Mouse (Mus musculus) limb, embryonic 14.5 days (tissue): ENCODE measurements around the gene BC067074. TPM values are rescaled to one million over a fixed set of nuclear protein-coding genes. Genes with fewer than 3 reads are reported as not detected.

ENCODE experiments used
- ATAC-seq: fragments of 200-750 bp; cut with Nextera tagmentation; 2 replicates; pipeline ENCODE4 v1.8.0; 2017; ENCODE audit warnings: low read depth, moderate number of reproducible peaks, moderate TSS enrichment; ENCODE audit not compliant: low FRiP score
- DNase-seq: peaks from one replicate; pipeline ENCODE4 v3.0.0-alpha.2; 2015; ENCODE audit warnings: low spot score
- H3K27ac ChIP-seq: fragments of 300-500 bp; sonication (generic); replicated peaks from 2 replicates; pipeline ENCODE4 v1.5.1; 2014; ENCODE audit warnings: low read depth, mild to moderate bottlenecking, low read length, moderate library complexity, mixed read lengths
- H3K27me3 ChIP-seq: fragments of 300-500 bp; sonication (generic); 2 replicates; pipeline ENCODE4 v1.6.1; 2014; ENCODE audit warnings: low read length, mixed read lengths; ENCODE audit not compliant: control insufficient read depth, insufficient read depth
- H3K36me3 ChIP-seq: fragments of 300-500 bp; sonication (generic); 2 replicates; pipeline ENCODE4 v1.6.1; 2014; ENCODE audit warnings: mild to moderate bottlenecking, low read length, moderate library complexity, mixed read lengths; ENCODE audit not compliant: control insufficient read depth, insufficient read depth
- H3K4me1 ChIP-seq: fragments of 300-500 bp; sonication (generic); 2 replicates; pipeline ENCODE4 v1.6.1; 2014; ENCODE audit warnings: antibody characterized with exemption, low read length, mixed read lengths; ENCODE audit not compliant: control insufficient read depth, insufficient read depth
- H3K4me2 ChIP-seq: fragments of 300-500 bp; sonication (generic); replicated peaks from 2 replicates; pipeline ENCODE4 v1.6.1; 2014; ENCODE audit warnings: low read depth, mild to moderate bottlenecking, low read length, moderate library complexity; ENCODE audit not compliant: severe bottlenecking
- H3K4me3 ChIP-seq: fragments of 300-500 bp; sonication (generic); replicated peaks from 2 replicates; pipeline ENCODE4 v1.5.1; 2014; ENCODE audit warnings: low read length
- H3K9ac ChIP-seq: fragments of 300-500 bp; sonication (generic); 2 replicates; pipeline ENCODE4 v1.6.1; 2014; ENCODE audit warnings: mild to moderate bottlenecking, low read depth, low read length, moderate library complexity; ENCODE audit not compliant: severe bottlenecking
- H3K9me3 ChIP-seq: fragments of 300-500 bp; sonication (generic); 2 replicates; pipeline ENCODE4 v1.6.1; 2016; ENCODE audit warnings: low read length; ENCODE audit not compliant: control insufficient read depth
- POLR2A ChIP-seq: fragments of 200-500 bp; IDR thresholded peaks from 2 replicates; pipeline ENCODE4 v1.8.0; 2012; ENCODE audit warnings: inconsistent platforms, mild to moderate bottlenecking, moderate library complexity, borderline replicate concordance; ENCODE audit not compliant: insufficient read depth, insufficient read length; ENCODE audit errors: extremely low read depth
- WGBS: fragments of 180-500 bp; shearing (Covaris S2); extraction: QIAGEN DNeasy Blood & Tissue Kit; methylation state at CpG from one replicate; pipeline ENCODE4 v1.1.7; 2014; 5-methylcytosine and 5-hydroxymethylcytosine counted together
- polyA plus RNA-seq, 2 experiments: library from polyadenylated mRNA; depleted of rRNA in 1 of 2; stranded (reverse) in 1 of 2; unstranded in 1 of 2; fragments of >200 nt; fragmentation: Nextera tagmentation in 1 of 2; extraction: Ambion mirVana in 1 of 2; gene quantifications; 2 replicates each; pipeline versions ENCODE4 v1.2.1 to v1.2.3; 2012 to 2014

BC067074 gene
- polyA plus RNA-seq, 2 experiments, result 8.6 to 21.9 TPM

- H3K9me3 ChIP-seq, result no peaks in the 10 kb centered on the region
- H3K9ac ChIP-seq, result no peak overlapping the region
- peaks cover 3% of the 10 kb centered on the region for H3K4me1 ChIP-seq
- WGBS, result 23% methylated on average over 1 of the region's 1 CpGs
- no peak for ATAC-seq
- DNase-seq, result no peak
- H3K4me2 ChIP-seq, result no peak overlapping the region
- no peaks in the 10 kb centered on the region for H3K27me3 ChIP-seq
- no peaks in the 10 kb centered on the region for H3K36me3 ChIP-seq
- H3K4me3 ChIP-seq, result no peak overlapping the region
- TF ChIP-seq POLR2A, result no peak
- H3K27ac ChIP-seq, result no peak overlapping the region
Observed at GRCm38 (mm10) chr13:113359676-113360075, 66.7 kb downstream of the BC067074 start.

- no peaks in the 10 kb centered on the region for H3K27me3 ChIP-seq
- H3K9me3 ChIP-seq, result no peaks in the 10 kb centered on the region
- peaks cover 14% of the 10 kb centered on the region for H3K36me3 ChIP-seq
- no peak overlapping the region for H3K4me3 ChIP-seq
- TF ChIP-seq POLR2A, result no peak
- DNase-seq (no peak), ATAC-seq (no peak)
- no peaks in the 10 kb centered on the region for H3K4me1 ChIP-seq
- no peak overlapping the region for H3K27ac ChIP-seq
- no peak overlapping the region for H3K4me2 ChIP-seq
- 89% methylated on average over 10 of the region's 10 CpGs for WGBS
- no peak overlapping the region for H3K9ac ChIP-seq
Observed at GRCm38 (mm10) chr13:113365976-113366375, 73.0 kb downstream of the BC067074 start.

- Histone ChIP-seq H3K27ac (no peak overlapping the region), H3K4me3 (no peak overlapping the region), H3K36me3 (peaks cover 18% of the 10 kb centered on the region), H3K9ac (no peak overlapping the region), H3K4me2 (no peak overlapping the region), H3K9me3 (no peaks in the 10 kb centered on the region), H3K4me1 (no peaks in the 10 kb centered on the region), H3K27me3 (no peaks in the 10 kb centered on the region)
- DNase-seq (no peak), ATAC-seq (no peak)
- 72% methylated on average over 13 of the region's 13 CpGs for WGBS
- no peak for TF ChIP-seq POLR2A
Observed at GRCm38 (mm10) chr13:113368931-113369579, 76.1 kb downstream of the BC067074 start.

- peaks cover 18% of the 10 kb centered on the region for H3K36me3 ChIP-seq
- H3K27ac ChIP-seq, result no peak overlapping the region
- H3K4me1 ChIP-seq, result no peaks in the 10 kb centered on the region
- H3K9ac ChIP-seq, result no peak overlapping the region
- H3K4me2 ChIP-seq, result no peak overlapping the region
- TF ChIP-seq POLR2A, result no peak
- no peaks in the 10 kb centered on the region for H3K27me3 ChIP-seq
- no peaks in the 10 kb centered on the region for H3K9me3 ChIP-seq
- ATAC-seq, result no peak
- no peak for DNase-seq
- no peak overlapping the region for H3K4me3 ChIP-seq
- WGBS, result 87% methylated on average over 10 of the region's 10 CpGs
Observed at GRCm38 (mm10) chr13:113369622-113370021, 76.7 kb downstream of the BC067074 start.

- DNase-seq (no peak), ATAC-seq (no peak)
- Histone ChIP-seq H3K27me3 (no peaks in the 10 kb centered on the region), H3K9ac (no peak overlapping the region), H3K4me1 (no peaks in the 10 kb centered on the region), H3K9me3 (no peaks in the 10 kb centered on the region), H3K4me2 (no peak overlapping the region), H3K27ac (no peak overlapping the region), H3K36me3 (peaks cover 7% of the 10 kb centered on the region), H3K4me3 (no peak overlapping the region)
- 64% methylated on average over 12 of the region's 12 CpGs for WGBS
- no peak for TF ChIP-seq POLR2A
Observed at GRCm38 (mm10) chr13:113373291-113374083, 80.5 kb downstream of the BC067074 start.
